Mouse (Mus musculus) stomach, embryonic 16.5 days (tissue): ENCODE measurements at regions not wholly inside any gene's neighbourhood (a gene's known extent, or its start where the extent isn't known, plus 50 kb on each side); places are given as distances from the start of the nearest gene placed in this dataset.

ENCODE experiments used
- ATAC-seq: fragments of 200-750 bp; cut with Nextera tagmentation; 2 replicates; pipeline ENCODE4 v1.8.0; 2017; ENCODE audit warnings: moderate number of reproducible peaks, moderate TSS enrichment; ENCODE audit not compliant: insufficient read depth, low FRiP score
- H3K27ac ChIP-seq: fragments of 300-500 bp; sonication (generic); 2 replicates; pipeline ENCODE4 v1.5.1; 2014; ENCODE audit warnings: low read length
- H3K27me3 ChIP-seq: fragments of 300-500 bp; sonication (generic); 2 replicates; pipeline ENCODE4 v1.6.1; 2014; ENCODE audit warnings: low read length, control low read depth, mixed read lengths; ENCODE audit not compliant: control insufficient read depth, insufficient read depth
- H3K36me3 ChIP-seq: fragments of 300-500 bp; sonication (generic); 2 replicates; pipeline ENCODE4 v1.6.1; 2014; ENCODE audit warnings: low read length; ENCODE audit not compliant: control insufficient read depth, insufficient read depth
- H3K4me1 ChIP-seq: fragments of 300-500 bp; sonication (generic); 2 replicates; pipeline ENCODE4 v1.6.1; 2014; ENCODE audit warnings: low read length, control low read depth, mixed read lengths; ENCODE audit not compliant: control insufficient read depth, insufficient read depth
- H3K4me2 ChIP-seq: fragments of 300-500 bp; sonication (generic); 2 replicates; pipeline ENCODE4 v1.6.1; 2014; ENCODE audit warnings: low read depth, low read length, mixed read lengths
- H3K4me3 ChIP-seq: fragments of 300-500 bp; sonication (generic); replicated peaks from 2 replicates; pipeline ENCODE4 v1.5.1; 2014; ENCODE audit warnings: mild to moderate bottlenecking, low read length
- H3K9ac ChIP-seq: fragments of 300-500 bp; sonication (generic); 2 replicates; pipeline ENCODE4 v1.6.1; 2014; ENCODE audit warnings: low read length
- H3K9me3 ChIP-seq: fragments of 300-500 bp; sonication (generic); replicated peaks from 2 replicates; pipeline ENCODE4 v1.6.1; 2016; ENCODE audit warnings: low read length, control low read depth; ENCODE audit not compliant: control insufficient read depth
- WGBS: fragments of 180-500 bp; shearing (Covaris S2); extraction: QIAGEN DNeasy Blood & Tissue Kit; methylation state at CpG from one replicate; pipeline ENCODE4 v1.1.7; 2014; 5-methylcytosine and 5-hydroxymethylcytosine counted together

- Histone ChIP-seq H3K4me3 (no peak overlapping the region), H3K4me1 (no peaks in the 10 kb centered on the region), H3K27me3 (no peaks in the 10 kb centered on the region), H3K4me2 (no peak overlapping the region), H3K9ac (no peak overlapping the region), H3K9me3 (no peaks in the 10 kb centered on the region), H3K27ac (no peak overlapping the region), H3K36me3 (no peaks in the 10 kb centered on the region)
- ATAC-seq: no peak
- WGBS: 81% methylated on average over 10 of the region's 10 CpGs
Observed at GRCm38 (mm10) chr1:155006099-155006498, 93.3 kb downstream of the Ier5 start.

- no peak overlapping the region for H3K4me2 ChIP-seq
- H3K4me3 ChIP-seq: no peak overlapping the region
Observed at GRCm38 (mm10) chr1:155000301-155000700, 99.1 kb downstream of the Ier5 start.

GRCm38 (mm10) chr1:154999501-155000131 is 99.8 kb downstream of the Ier5 start:
- Histone ChIP-seq H3K4me3 (no peak overlapping the region), H3K4me2 (no peak overlapping the region), H3K36me3 (no peaks in the 10 kb centered on the region), H3K9ac (no peak overlapping the region), H3K27me3 (no peaks in the 10 kb centered on the region), H3K27ac (no peak overlapping the region), H3K9me3 (no peaks in the 10 kb centered on the region), H3K4me1 (no peaks in the 10 kb centered on the region)
- 71% methylated on average over 9 of the region's 9 CpGs for WGBS
- ATAC-seq: no peak

More at GRCm38 (mm10) chr1:155000301-155000700, 99.1 kb downstream of the Ier5 start:
- Histone ChIP-seq H3K9ac (no peak overlapping the region), H3K27me3 (no peaks in the 10 kb centered on the region), H3K9me3 (no peaks in the 10 kb centered on the region), H3K27ac (no peak overlapping the region), H3K36me3 (no peaks in the 10 kb centered on the region), H3K4me1 (no peaks in the 10 kb centered on the region)
- ATAC-seq: no peak

- H3K9me3 ChIP-seq: no peaks in the 10 kb centered on the region
- no peak for ATAC-seq
- 64% methylated on average over 9 of the region's 9 CpGs for WGBS
Observed at GRCm38 (mm10) chr1:154995778-154996390, 103.6 kb downstream of the Ier5 start.

GRCm38 (mm10) chr1:154993927-154994856 is 105.2 kb downstream of the Ier5 start:
- no peak for ATAC-seq

More at GRCm38 (mm10) chr1:154995778-154996390, 103.6 kb downstream of the Ier5 start:
- H3K36me3 ChIP-seq: no peaks in the 10 kb centered on the region
- no peak overlapping the region for H3K4me2 ChIP-seq
- no peak overlapping the region for H3K27ac ChIP-seq
- H3K4me1 ChIP-seq: no peaks in the 10 kb centered on the region
- no peaks in the 10 kb centered on the region for H3K27me3 ChIP-seq
- H3K9ac ChIP-seq: no peak overlapping the region
- H3K4me3 ChIP-seq: no peak overlapping the region

GRCm38 (mm10) chr1:154983325-154983724 is 99.0 kb upstream of the Cacna1e start:
- H3K4me3 ChIP-seq: no peak overlapping the region
- no peaks in the 10 kb centered on the region for H3K27me3 ChIP-seq
- no peak overlapping the region for H3K9ac ChIP-seq
- no peaks in the 10 kb centered on the region for H3K9me3 ChIP-seq
- H3K27ac ChIP-seq: no peak overlapping the region
- H3K4me2 ChIP-seq: no peak overlapping the region
- no peaks in the 10 kb centered on the region for H3K4me1 ChIP-seq
- H3K36me3 ChIP-seq: no peaks in the 10 kb centered on the region
- ATAC-seq: no peak
- WGBS: 47% methylated on average over 7 of the region's 7 CpGs

More at GRCm38 (mm10) chr1:154993927-154994856, 105.2 kb downstream of the Ier5 start:
- 79% methylated on average over 21 of the region's 21 CpGs for WGBS
- Histone ChIP-seq H3K36me3 (no peaks in the 10 kb centered on the region), H3K4me3 (no peak overlapping the region), H3K9me3 (no peaks in the 10 kb centered on the region), H3K27me3 (no peaks in the 10 kb centered on the region), H3K27ac (no peak overlapping the region), H3K4me2 (no peak overlapping the region), H3K9ac (no peak overlapping the region), H3K4me1 (no peaks in the 10 kb centered on the region)

GRCm38 (mm10) chr1:154982836-154983235 is 98.5 kb upstream of the Cacna1e start:
- no peaks in the 10 kb centered on the region for H3K9me3 ChIP-seq
- H3K27me3 ChIP-seq: no peaks in the 10 kb centered on the region
- H3K27ac ChIP-seq: no peak overlapping the region
- 89% methylated on average over 9 of the region's 9 CpGs for WGBS
- no peaks in the 10 kb centered on the region for H3K4me1 ChIP-seq
- H3K4me3 ChIP-seq: no peak overlapping the region
- no peak for ATAC-seq
- H3K9ac ChIP-seq: no peak overlapping the region
- H3K36me3 ChIP-seq: no peaks in the 10 kb centered on the region
- H3K4me2 ChIP-seq: no peak overlapping the region

GRCm38 (mm10) chr1:154981687-154982086 is 97.4 kb upstream of the Cacna1e start:
- H3K9ac ChIP-seq: no peak overlapping the region
- 71% methylated on average over 8 of the region's 8 CpGs for WGBS
- ATAC-seq: no peak
- no peak overlapping the region for H3K27ac ChIP-seq
- H3K36me3 ChIP-seq: no peaks in the 10 kb centered on the region
- H3K4me2 ChIP-seq: no peak overlapping the region
- no peaks in the 10 kb centered on the region for H3K4me1 ChIP-seq
- no peak overlapping the region for H3K4me3 ChIP-seq
- H3K27me3 ChIP-seq: no peaks in the 10 kb centered on the region
- H3K9me3 ChIP-seq: no peaks in the 10 kb centered on the region

GRCm38 (mm10) chr1:154975732-154976131 is 91.4 kb upstream of the Cacna1e start:
- Histone ChIP-seq H3K4me1 (no peaks in the 10 kb centered on the region), H3K9me3 (no peaks in the 10 kb centered on the region), H3K9ac (no peak overlapping the region), H3K4me3 (no peak overlapping the region), H3K27me3 (no peaks in the 10 kb centered on the region), H3K4me2 (no peak overlapping the region), H3K27ac (no peak overlapping the region), H3K36me3 (no peaks in the 10 kb centered on the region)
- ATAC-seq: no peak
- 81% methylated on average over 4 of the region's 4 CpGs for WGBS
